9 mouse cellular contexts compared by ENCODE assay signal in genomic region chr5:24329212-24329964, GRCm38 (mm10). TPM values are rescaled to one million over a fixed set of nuclear protein-coding genes. Genes with fewer than 3 reads are reported as not detected.
DNase-seq lines count a peak whose midpoint lies in the region; ATAC-seq and TF ChIP-seq lines count a peak whose summit lies in the region.
"Had no signal": no experiment of that assay in that cellular context is flagged by ENCODE, and none has a peak within 500 bp of the region (broad histone marks: within the 10 kb centered on the region; RNA-seq: fewer than 3 reads in every experiment).

No protein-coding gene starts in this region.

- peaks cover 71% of the 10 kb centered on the region for H3K27me3 ChIP-seq in embryonic facial prominence, embryonic 10.5 days (replicated peaks; ENCODE audit: low read depth, poor library complexity, severe bottlenecking)
- no peaks in the 10 kb centered on the region for H3K27me3 ChIP-seq in kidney, adult 2 months (replicated peaks; ENCODE audit: control insufficient read depth, insufficient read depth, low read length)
- H3K27me3 ChIP-seq in lung, postnatal 0 days (replicated peaks; ENCODE audit: insufficient read depth, low read length), result no peaks in the 10 kb centered on the region; the same call in 1 of the 2 replicates

- H3K9me3 ChIP-seq in embryonic facial prominence, embryonic 10.5 days, result no peaks in the 10 kb centered on the region
- no peaks in the 10 kb centered on the region for H3K9me3 ChIP-seq in lung, postnatal 0 days (ENCODE audit: low read length)

- peak overlapping the region; percentile 24; the same call in 1 of the 2 replicates for H3K4me3 ChIP-seq in layer of hippocampus, adult 2 months
- peak overlapping the region; percentile 55 for H3K4me3 ChIP-seq in embryonic facial prominence, embryonic 10.5 days
- peak overlapping the region; percentile 23; the same call in 1 of the 2 replicates for H3K4me3 ChIP-seq in kidney, adult 2 months (ENCODE audit: insufficient read depth, low read depth, low read length)
- peak overlapping the region; percentile 14 for H3K4me3 ChIP-seq in lung, postnatal 0 days (ENCODE audit: low read depth, low read length)
- H3K4me3 ChIP-seq: erythroblast, embryonic 14.5 days had no signal

- intact Hi-C loops in left cerebral cortex, postnatal 25 days (cut with DNase I), result no loop called here

- TF ChIP-seq CTCF in layer of hippocampus, adult 2 months (conservative IDR thresholded peaks at IDR 0.05), result no peak
- no peak for TF ChIP-seq CTCF in kidney, adult 2 months (conservative IDR thresholded peaks at IDR 0.05; ENCODE audit: insufficient read depth, insufficient read length, low read depth, low read length)
- TF ChIP-seq CTCF in lung, postnatal 0 days (IDR thresholded peaks at IDR 0.05), result no peak

- peaks cover 47% of the 10 kb centered on the region for H3K4me1 ChIP-seq in embryonic facial prominence, embryonic 10.5 days
- H3K4me1 ChIP-seq in kidney, adult 2 months (ENCODE audit: control insufficient read depth, insufficient read depth, low read length), result 0 out of 2 replicates have a peak, but pooled peaks cover 4% of the 10 kb centered on the region
- peaks cover 18% of the 10 kb centered on the region for H3K4me1 ChIP-seq in lung, postnatal 0 days (ENCODE audit: insufficient read depth, low read depth, low read length)

- no peak overlapping the region for H3K27ac ChIP-seq in layer of hippocampus, adult 2 months
- peak overlapping the region; percentile 83 for H3K27ac ChIP-seq in embryonic facial prominence, embryonic 10.5 days (replicated peaks)
- H3K27ac ChIP-seq in kidney, adult 2 months (ENCODE audit: insufficient read depth, low read depth, low read length), result no peak overlapping the region
- no peak overlapping the region for H3K27ac ChIP-seq in lung, postnatal 0 days (ENCODE audit: low read length)

- peaks cover 27% of the 10 kb centered on the region for H3K36me3 ChIP-seq in embryonic facial prominence, embryonic 10.5 days (replicated peaks)
- H3K36me3 ChIP-seq in kidney, adult 2 months (ENCODE audit: control insufficient read depth, insufficient read depth, low read length), result no peaks in the 10 kb centered on the region
- H3K36me3 ChIP-seq in lung, postnatal 0 days (ENCODE audit: insufficient read depth, low read length), result no peaks in the 10 kb centered on the region

- ATAC-seq in lung, postnatal 0 days, result peak; percentile 70

- no peak for TF ChIP-seq EP300 in lung, postnatal 0 days (IDR thresholded peaks at IDR 0.05)

- no peak for TF ChIP-seq POLR2A in kidney, adult 2 months (IDR thresholded peaks at IDR 0.05; ENCODE audit: low read depth, low read length)

- 8% methylated on average over 27 of the region's 27 CpGs for WGBS in embryonic facial prominence, embryonic 10.5 days
- 4% methylated on average over 27 of the region's 27 CpGs for WGBS in kidney, adult 2 months
- WGBS in lung, postnatal 0 days, result 6% methylated on average over 23 of the region's 27 CpGs

- H3K4me2 ChIP-seq in lung, postnatal 0 days (replicated peaks; ENCODE audit: low read depth, low read length), result peak overlapping the region; percentile 63

- H3K9ac ChIP-seq in lung, postnatal 0 days (replicated peaks; ENCODE audit: low read depth), result no peak overlapping the region; the same call in 1 of the 2 replicates

- DNase-seq in layer of hippocampus, adult 2 months (ENCODE audit: low spot score in 2 of 2), result no peak
- DNase-seq in layer of hippocampus, adult 18-20 months (ENCODE audit: low spot score in 2 of 2), result no peak
- peak; percentile 80 for DNase-seq in embryonic facial prominence, embryonic 10.5 days (ENCODE audit: low spot score)
- DNase-seq in heart, adult 9 months (ENCODE audit: low spot score in 2 of 2), result peak; percentile 77 to 82
- peak; percentile 72 for DNase-seq in kidney, adult 2 months
- DNase-seq in lung, postnatal 0 days (ENCODE audit: low spot score), result peak; percentile 63
- DNase-seq in retina, embryonic 14.5 days (ENCODE audit: low spot score), result peak; percentile 73
- DNase-seq in left cerebral cortex, postnatal 25 days (ENCODE audit: low spot score in 2 of 2), result no peak

RNA-seq across cellular contexts. Expression of gene Kcnh2, which starts 22.0 kb away (rescaled TPM):
- 10 to 100 TPM; 21.7 to 23.6 TPM for total RNA-seq in layer of hippocampus, adult 2 months (2021)
- total RNA-seq in layer of hippocampus, adult 18-20 months (2021), result 10 to 100 TPM; 23.0 to 26.8 TPM
- 10.9 and 13.7 TPM in 2 replicates for polyA plus RNA-seq in embryonic facial prominence, embryonic 10.5 days (2016; fragmentation: Nextera tagmentation; extraction: Ambion mirVana)
- 3.1 and 5.5 TPM in 2 replicates for polyA plus RNA-seq in kidney, adult 2 months (2012; rRNA removed)
- polyA plus RNA-seq in lung, postnatal 0 days (2015; fragmentation: Nextera tagmentation; extraction: Ambion mirVana), result 5.0 and 5.8 TPM in 2 replicates
- total RNA-seq in left cerebral cortex, postnatal 25 days (2021), result 10 to 100 TPM; 22.5 to 30.1 TPM
- polyA plus RNA-seq: erythroblast, embryonic 14.5 days had no signal

RNA-seq across cellular contexts. Expression of gene Nos3, which starts 35.2 kb away (rescaled TPM):
- 1 to 10 TPM; 6.6 to 7.8 TPM for total RNA-seq in layer of hippocampus, adult 2 months (2021)
- 1 to 10 TPM; 6.8 to 7.0 TPM for total RNA-seq in layer of hippocampus, adult 18-20 months (2021)
- polyA plus RNA-seq in embryonic facial prominence, embryonic 10.5 days (2016; fragmentation: Nextera tagmentation; extraction: Ambion mirVana), result 7.6 and 7.7 TPM in 2 replicates
- polyA plus RNA-seq in kidney, adult 2 months (2012; rRNA removed), result 11.4 and 12.4 TPM in 2 replicates
- 20.3 and 26.5 TPM in 2 replicates for polyA plus RNA-seq in lung, postnatal 0 days (2015; fragmentation: Nextera tagmentation; extraction: Ambion mirVana)
- total RNA-seq in left cerebral cortex, postnatal 25 days (2021), result 1 to 10 TPM; 8.0 to 9.5 TPM

Comparison
In these comparisons a context has a peak if more than half of its experiments do, and no peak if none do; other contexts are left out.
1. DNase-seq: peak in embryonic facial prominence, embryonic 10.5 days (single experiment), heart, adult 9 months (2 of 2), kidney, adult 2 months (single experiment), lung, postnatal 0 days (single experiment) and retina, embryonic 14.5 days (single experiment); none in layer of hippocampus, adult 2 months (0 of 2), layer of hippocampus, adult 18-20 months (0 of 2) and left cerebral cortex, postnatal 25 days (0 of 2).
2. Peak in every context shown above with its lines, with median percentiles within 50 percentile points of each other: H3K4me3 ChIP-seq.